Mouse (Mus musculus) retina, adult 2 months (tissue): ENCODE results near the gene Sav1.

Experiments used
- DNase-seq: peaks from one replicate; pipeline ENCODE4 v3.0.0-alpha.2; 2012; ENCODE audit warnings: low read depth, low spot score

Sav1 gene

DNA sequence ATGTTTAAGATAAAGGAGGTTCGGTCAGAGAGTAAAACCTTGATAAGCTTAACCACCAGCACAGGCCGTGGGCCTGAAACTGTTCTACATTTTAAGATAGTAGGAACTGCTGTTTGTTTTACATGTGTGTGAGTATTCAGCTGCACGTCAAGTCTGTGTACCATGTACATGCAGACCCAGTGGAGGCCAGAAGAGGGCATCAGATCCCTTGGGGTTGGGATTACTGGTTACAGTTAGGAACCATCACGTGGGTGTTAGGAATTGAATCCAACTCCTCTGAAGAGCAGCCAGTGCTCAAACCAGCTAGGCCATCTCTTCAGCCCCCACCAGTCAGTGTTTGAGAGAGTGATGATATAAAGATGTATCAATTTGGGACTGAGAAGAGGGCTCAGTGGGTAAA, 24.3 kb downstream of the Sav1 start:
- no peak for DNase-seq

DNA sequence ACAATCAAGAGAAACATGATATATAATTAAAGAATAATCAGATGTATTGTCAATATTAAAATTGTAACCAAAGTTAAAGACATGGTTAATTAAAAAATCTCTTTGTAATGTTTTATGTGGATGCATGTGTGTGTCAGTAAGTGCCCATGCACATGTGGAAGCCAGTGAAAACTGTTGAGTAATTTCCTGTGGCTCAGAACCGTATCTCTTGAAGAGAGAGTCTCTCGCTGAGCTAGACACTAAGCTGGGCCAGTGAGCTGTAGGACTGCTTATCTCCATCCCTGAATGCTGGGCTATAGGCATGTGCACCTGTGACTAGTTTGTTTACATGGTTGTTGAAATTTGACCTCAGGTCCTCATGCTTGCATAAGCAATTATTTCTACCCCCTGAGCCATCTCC, 29.4 kb downstream of the Sav1 start:
- no peak for DNase-seq

DNA sequence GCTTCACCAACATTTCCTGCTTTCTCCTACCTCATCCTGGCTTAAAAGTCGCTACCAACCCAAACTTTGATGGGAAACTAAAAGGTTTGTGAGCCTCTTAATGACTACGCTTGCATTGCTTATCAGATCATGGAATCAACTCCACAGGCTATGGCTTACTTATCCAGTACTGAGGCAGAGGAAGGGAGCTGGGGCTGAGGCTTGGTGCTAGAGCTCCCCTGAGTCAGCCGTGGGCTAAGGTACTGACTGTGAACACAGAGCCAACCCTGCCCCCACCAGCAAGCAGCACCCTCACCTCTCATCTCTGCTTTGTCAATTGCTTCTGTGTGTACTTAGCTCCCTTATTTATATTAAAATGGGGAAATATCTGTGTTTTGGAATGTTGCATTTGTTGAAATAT, 39.3 kb downstream of the Sav1 start:
- no peak for DNase-seq

DNA sequence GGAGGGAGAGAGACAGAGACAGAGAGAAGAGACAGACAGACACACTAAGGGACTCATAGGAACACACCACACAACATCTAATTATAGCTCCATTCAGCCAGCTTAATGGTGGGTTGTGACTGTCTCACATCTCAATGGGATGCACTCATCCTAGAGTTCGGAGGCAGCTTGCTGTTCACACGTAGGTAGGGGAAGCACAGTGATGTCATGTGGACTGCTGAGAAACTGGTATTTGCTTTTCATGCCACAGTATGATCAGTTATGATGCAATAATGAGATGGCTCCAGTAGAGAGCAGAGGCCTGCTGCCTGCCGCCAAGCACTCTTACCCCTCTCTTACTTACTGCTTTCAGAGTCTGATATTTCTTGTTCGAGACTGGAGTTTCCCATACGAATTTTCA, 40.9 kb downstream of the Sav1 start:
- no peak for DNase-seq

DNA sequence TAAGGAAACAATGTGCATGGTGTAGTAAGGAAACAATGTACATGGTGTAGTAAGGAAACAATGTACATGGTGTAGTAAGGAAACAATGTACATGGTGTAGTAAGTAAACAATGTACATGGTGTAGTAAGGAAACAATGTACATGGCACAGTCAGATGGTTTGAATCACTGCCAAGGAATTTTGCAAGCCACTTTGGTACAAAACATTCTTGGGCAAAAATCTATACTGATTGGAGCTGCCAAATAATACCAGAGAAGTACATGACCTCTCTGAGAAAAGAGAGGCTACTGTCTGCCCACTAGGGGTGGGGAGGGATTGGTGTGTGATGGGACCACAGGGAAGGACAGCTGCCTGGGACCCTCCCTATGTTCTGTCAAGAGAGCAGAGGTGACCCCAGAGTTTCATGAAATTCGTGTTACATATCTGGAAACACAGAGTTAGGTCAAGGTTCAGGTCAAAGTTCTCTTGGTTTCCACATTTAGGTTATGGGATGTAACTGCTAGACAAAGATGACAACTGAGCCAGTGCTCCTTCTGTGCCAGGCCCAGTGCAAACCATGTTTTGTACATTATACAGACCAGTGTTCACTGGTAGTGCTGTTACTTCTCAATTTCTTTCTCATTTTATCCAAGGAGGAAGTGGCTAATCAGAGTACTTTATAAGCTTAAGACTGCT, 45.0 kb downstream of the Sav1 start:
- no peak for DNase-seq

DNA sequence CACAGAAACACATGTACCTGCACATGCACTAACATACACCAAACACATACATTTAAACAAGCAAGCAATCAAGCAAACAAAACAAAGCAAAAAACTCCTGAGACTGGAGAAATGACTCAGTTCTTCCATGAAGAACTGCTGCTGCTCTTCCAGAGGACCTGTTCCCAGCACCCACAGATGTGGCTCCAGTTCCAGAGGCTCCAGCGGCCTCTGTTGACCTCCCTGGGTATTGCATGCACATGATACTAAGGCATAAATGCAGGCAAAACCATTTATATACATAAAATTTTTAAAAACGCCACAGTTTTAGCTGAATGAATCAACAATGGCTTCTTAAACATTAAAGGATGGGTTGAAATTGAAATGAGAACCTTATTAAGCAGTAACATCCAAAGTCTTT, 47.5 kb downstream of the Sav1 start:
- DNase-seq = no peak

DNA sequence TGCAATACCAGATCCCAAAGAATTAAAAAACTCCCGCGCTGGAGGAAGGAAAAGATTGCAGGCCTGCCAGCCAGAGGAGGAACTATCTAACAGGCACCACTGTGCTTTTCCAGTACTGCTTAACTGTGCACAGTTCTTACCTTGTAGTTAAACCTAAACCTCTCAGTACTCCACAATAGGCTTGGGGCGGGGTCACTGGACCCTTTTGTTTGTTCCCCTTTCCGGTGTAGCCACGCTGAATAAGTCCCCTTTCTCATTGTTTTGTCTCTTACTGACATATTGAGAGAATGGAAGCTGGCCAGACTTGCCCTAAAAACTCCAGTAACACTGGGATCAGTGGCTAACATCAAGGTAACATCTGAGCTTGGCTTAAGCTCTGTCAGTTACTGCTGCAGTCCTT, 49.1 kb downstream of the Sav1 start:
- DNase-seq = no peak

DNA sequence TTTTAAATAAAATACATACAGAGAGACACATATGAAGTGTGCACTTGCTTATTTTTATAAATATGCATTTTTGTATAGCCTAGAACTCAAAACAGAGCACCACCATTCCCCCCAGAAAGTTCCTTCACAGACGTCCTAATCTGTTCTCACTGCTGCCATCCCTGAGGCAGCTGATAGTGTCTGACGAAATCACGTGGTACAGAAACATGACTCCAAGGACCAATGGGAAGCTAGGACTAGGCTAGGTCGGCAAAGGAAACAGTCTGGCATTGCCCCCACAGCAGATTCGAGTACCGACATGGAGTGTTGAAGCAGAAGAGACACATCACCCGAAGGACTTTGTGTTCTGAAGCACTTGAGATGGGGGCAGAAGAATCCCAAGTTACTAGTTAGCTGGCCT, 60.1 kb downstream of the Sav1 start:
- no peak for DNase-seq

DNA sequence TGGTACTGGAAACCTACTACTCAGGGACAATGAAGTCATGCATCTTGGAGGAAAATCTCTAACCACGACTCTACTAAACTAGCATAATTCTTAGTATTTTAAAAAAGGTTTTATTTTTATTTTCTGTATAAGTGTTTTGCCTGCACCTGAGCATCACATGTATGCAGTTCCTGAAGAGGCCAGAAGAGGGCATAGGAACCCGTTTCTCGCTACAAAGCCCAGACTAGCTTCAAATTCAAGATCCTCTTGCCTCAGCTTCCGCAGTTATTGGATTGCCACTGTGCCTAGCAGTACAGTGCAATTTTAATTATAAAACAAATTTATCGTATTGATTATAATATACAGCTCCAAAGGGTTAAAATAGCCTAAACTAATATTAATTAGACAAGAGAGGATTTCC, 62.8 kb downstream of the Sav1 start:
- no peak for DNase-seq

DNA sequence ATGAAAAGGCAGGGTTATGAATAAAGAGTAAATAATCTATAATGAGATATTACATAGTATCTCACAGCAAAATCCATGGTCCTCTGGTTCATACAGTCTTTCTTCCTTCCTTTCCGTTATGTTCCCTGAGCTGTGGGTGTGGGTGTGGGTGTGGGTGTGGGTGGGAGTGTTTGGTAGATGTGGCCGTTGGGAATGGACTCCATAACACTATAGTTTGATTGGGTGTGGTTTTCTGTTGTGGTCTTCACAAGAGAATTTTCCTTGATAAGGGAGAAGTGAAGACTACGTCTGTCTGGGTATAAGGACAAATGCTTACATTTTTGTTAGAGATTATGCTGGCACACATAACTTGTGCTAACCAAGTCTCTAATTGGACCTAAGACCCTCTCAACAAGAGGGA, 63.2 kb downstream of the Sav1 start:
- no peak for DNase-seq

DNA sequence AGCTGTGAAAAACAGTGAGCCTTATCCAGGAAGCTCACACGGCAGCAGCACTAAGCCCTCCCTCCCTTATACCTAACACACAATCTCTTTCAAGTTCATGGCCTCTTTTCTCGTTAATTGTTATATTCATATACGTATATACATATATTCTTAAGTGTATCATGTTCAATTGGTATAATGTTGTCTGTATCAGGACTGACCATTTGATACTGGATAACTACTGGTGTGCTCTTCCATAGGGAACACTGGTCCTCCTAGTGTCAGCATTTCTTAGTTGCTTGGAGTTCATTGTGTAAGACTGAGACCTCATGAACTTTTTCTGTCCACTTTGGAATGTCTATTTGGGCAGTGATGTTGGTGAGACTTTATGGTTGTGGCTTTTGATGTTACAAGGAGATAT, 63.7 kb downstream of the Sav1 start:
- DNase-seq = no peak

DNA sequence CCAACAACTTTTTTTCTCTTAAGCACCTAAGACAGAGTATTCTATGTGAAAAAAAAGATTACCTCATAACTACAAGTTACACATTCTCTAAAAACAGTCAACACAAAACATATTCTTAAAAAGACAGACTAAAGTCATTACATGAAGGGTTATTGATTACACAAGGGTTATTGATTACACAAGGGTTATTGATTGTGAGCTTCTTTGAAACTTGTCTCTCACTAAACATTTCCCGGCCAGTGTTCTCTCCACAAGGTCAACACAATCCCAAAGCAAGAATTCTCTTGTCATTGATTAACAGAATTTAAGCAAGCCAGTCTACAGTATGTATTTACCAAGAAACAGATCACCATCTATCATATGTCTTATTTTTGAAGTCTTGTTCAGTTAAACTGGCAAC, 64.7 kb downstream of the Sav1 start:
- no peak for DNase-seq

DNA sequence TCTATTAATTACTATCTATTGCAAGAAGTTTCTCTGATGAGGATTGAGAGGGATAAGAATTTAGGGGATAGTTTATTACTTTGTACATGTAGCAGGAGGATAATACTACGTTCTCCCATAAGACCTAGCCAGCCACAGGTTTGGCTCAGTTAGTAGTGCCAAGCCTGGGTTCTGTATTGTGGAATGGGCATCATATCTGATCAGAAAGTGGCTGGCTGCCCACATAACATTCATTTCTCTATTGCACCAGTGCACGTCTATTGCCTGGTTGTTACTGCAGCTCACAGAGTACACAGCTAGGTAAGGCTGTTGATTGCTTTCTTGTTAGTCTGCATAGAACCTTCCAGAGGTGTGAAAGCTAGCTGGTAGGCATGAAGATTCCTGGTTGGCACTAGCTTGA, 68.9 kb downstream of the Sav1 start:
- DNase-seq = no peak
